Mouse (Mus musculus): ENCODE results near the gene Itpr1. TPM values are rescaled to one million over a fixed set of nuclear protein-coding genes. Genes with fewer than 3 reads are reported as not detected.
A peak's percentile ranks its signal among the peaks of the same experiment; 100 is the strongest.

The Itpr1 gene
- polyA plus RNA-seq, 1 experiment from 2014 or later: 15.7 TPM

- H3K27me3 ChIP-seq (ENCODE audit: insufficient read depth, low read length): no peaks in the 10 kb centered on the region
- no peak for ATAC-seq (ENCODE audit: insufficient read depth)
- no peak overlapping the region for H3K4me2 ChIP-seq
- no peak for DNase-seq
- peaks cover 10% of the 10 kb centered on the region; the same call in 1 of the 2 replicates for H3K4me1 ChIP-seq (ENCODE audit: insufficient read depth)
- no peak overlapping the region for H3K4me3 ChIP-seq (ENCODE audit: low read depth, low read length)
- TF ChIP-seq CTCF (IDR thresholded peaks at IDR 0.05; ENCODE audit: low read depth): no peak
- H3K27ac ChIP-seq (ENCODE audit: low read depth): no peak overlapping the region
- no peaks in the 10 kb centered on the region for H3K9me3 ChIP-seq (ENCODE audit: low read depth, low read length)
- no peak overlapping the region for H3K9ac ChIP-seq
- H3K36me3 ChIP-seq (ENCODE audit: insufficient read depth): no peaks in the 10 kb centered on the region
- WGBS: 74% methylated on average over 4 of the region's 4 CpGs
Measured at GRCm38 (mm10) chr6:108255880-108256279, 43.0 kb downstream of the Itpr1 start.

- TF ChIP-seq CTCF (IDR thresholded peaks at IDR 0.05; ENCODE audit: low read depth): no peak
- Histone ChIP-seq H3K9me3 (ENCODE audit: low read depth, low read length) (no peaks in the 10 kb centered on the region), H3K27ac (ENCODE audit: low read depth) (no peak overlapping the region), H3K27me3 (ENCODE audit: insufficient read depth, low read length) (no peaks in the 10 kb centered on the region), H3K4me2 (no peak overlapping the region), H3K4me3 (ENCODE audit: low read depth, low read length) (no peak overlapping the region), H3K9ac (no peak overlapping the region), H3K36me3 (ENCODE audit: insufficient read depth) (no peaks in the 10 kb centered on the region), H3K4me1 (ENCODE audit: insufficient read depth) (peaks cover 15% of the 10 kb centered on the region; the same call in 1 of the 2 replicates)
- WGBS: 81% methylated on average over 3 of the region's 3 CpGs
- DNase-seq: no peak
- no peak for ATAC-seq (ENCODE audit: insufficient read depth)
Measured at GRCm38 (mm10) chr6:108257225-108257624, 44.3 kb downstream of the Itpr1 start.

- Histone ChIP-seq H3K9me3 (ENCODE audit: low read depth, low read length) (no peaks in the 10 kb centered on the region), H3K4me3 (ENCODE audit: low read depth, low read length) (no peak overlapping the region), H3K27ac (ENCODE audit: low read depth) (0 out of 2 replicates have a peak overlapping the region, but pooled peaks have one; percentile 9), H3K36me3 (ENCODE audit: insufficient read depth) (no peaks in the 10 kb centered on the region), H3K27me3 (ENCODE audit: insufficient read depth, low read length) (no peaks in the 10 kb centered on the region), H3K4me2 (no peak overlapping the region), H3K9ac (no peak overlapping the region), H3K4me1 (ENCODE audit: insufficient read depth) (peaks cover 15% of the 10 kb centered on the region; the same call in 1 of the 2 replicates)
- 20% methylated on average over 2 of the region's 2 CpGs for WGBS
- DNase-seq (no peak), ATAC-seq (ENCODE audit: insufficient read depth) (no peak)
- no peak for TF ChIP-seq CTCF (IDR thresholded peaks at IDR 0.05; ENCODE audit: low read depth)
Measured at GRCm38 (mm10) chr6:108258631-108259030, 45.7 kb downstream of the Itpr1 start.

GRCm38 (mm10) chr6:108259671-108260070 is 46.8 kb downstream of the Itpr1 start:
- H3K27me3 ChIP-seq (ENCODE audit: insufficient read depth, low read length): no peaks in the 10 kb centered on the region
- no peak overlapping the region for H3K4me3 ChIP-seq (ENCODE audit: low read depth, low read length)
- DNase-seq (peak; percentile 36), ATAC-seq (ENCODE audit: insufficient read depth) (no peak)
- TF ChIP-seq CTCF (IDR thresholded peaks at IDR 0.05; ENCODE audit: low read depth): no peak
- no peak overlapping the region for H3K9ac ChIP-seq
- no peak overlapping the region; the same call in 1 of the 2 replicates for H3K27ac ChIP-seq (ENCODE audit: low read depth)
- 17% methylated on average over 2 of the region's 2 CpGs for WGBS
- no peak overlapping the region for H3K4me2 ChIP-seq
- no peaks in the 10 kb centered on the region for H3K9me3 ChIP-seq (ENCODE audit: low read depth, low read length)
- no peaks in the 10 kb centered on the region for H3K36me3 ChIP-seq (ENCODE audit: insufficient read depth)
- H3K4me1 ChIP-seq (ENCODE audit: insufficient read depth): peaks cover 13% of the 10 kb centered on the region; the same call in 1 of the 2 replicates

GRCm38 (mm10) chr6:108261506-108261905 is 48.6 kb downstream of the Itpr1 start:
- no peak for TF ChIP-seq CTCF (IDR thresholded peaks at IDR 0.05; ENCODE audit: low read depth)
- 73% methylated on average over 3 of the region's 3 CpGs for WGBS
- H3K36me3 ChIP-seq (ENCODE audit: insufficient read depth): no peaks in the 10 kb centered on the region
- H3K4me3 ChIP-seq (ENCODE audit: low read depth, low read length): no peak overlapping the region
- DNase-seq (no peak), ATAC-seq (ENCODE audit: insufficient read depth) (no peak)
- H3K9me3 ChIP-seq (ENCODE audit: low read depth, low read length): no peaks in the 10 kb centered on the region
- no peak overlapping the region for H3K4me2 ChIP-seq
- peaks cover 12% of the 10 kb centered on the region; the same call in 1 of the 2 replicates for H3K4me1 ChIP-seq (ENCODE audit: insufficient read depth)
- H3K27me3 ChIP-seq (ENCODE audit: insufficient read depth, low read length): no peaks in the 10 kb centered on the region
- no peak overlapping the region for H3K9ac ChIP-seq
- H3K27ac ChIP-seq (ENCODE audit: low read depth): no peak overlapping the region

DNA sequence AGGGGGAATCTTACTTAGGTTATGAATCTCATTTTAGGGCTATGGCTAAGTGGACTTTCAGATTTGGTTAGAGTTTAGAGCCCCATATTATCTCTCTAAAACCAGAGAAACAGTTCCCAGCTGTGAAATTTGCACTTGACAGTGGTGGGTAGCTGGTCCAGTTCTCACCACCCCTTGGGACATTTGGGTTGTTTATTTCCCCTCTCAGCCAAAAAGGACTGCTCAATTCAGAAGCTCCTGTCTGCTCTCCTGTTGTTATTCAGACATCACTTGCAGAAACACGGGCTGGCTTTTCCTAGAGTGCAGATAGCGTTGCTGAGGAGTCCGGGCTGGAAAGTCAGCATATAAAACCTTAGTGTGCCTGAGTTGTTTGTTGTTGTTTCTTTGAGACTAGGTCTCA is 51.3 kb downstream of the Itpr1 start:
- H3K4me1 ChIP-seq (ENCODE audit: insufficient read depth): peaks cover 8% of the 10 kb centered on the region; the same call in 1 of the 2 replicates
- no peak overlapping the region for H3K27ac ChIP-seq (ENCODE audit: low read depth)
- no peak for DNase-seq
- no peak overlapping the region for H3K4me3 ChIP-seq (ENCODE audit: low read depth, low read length)
- H3K9me3 ChIP-seq (ENCODE audit: low read depth, low read length): no peaks in the 10 kb centered on the region
- TF ChIP-seq CTCF (IDR thresholded peaks at IDR 0.05; ENCODE audit: low read depth): no peak
- H3K9ac ChIP-seq: no peak overlapping the region
- WGBS: 71% methylated on average over 3 of the region's 3 CpGs
- no peak for ATAC-seq (ENCODE audit: insufficient read depth)
- H3K36me3 ChIP-seq (ENCODE audit: insufficient read depth): no peaks in the 10 kb centered on the region
- no peak overlapping the region for H3K4me2 ChIP-seq
- H3K27me3 ChIP-seq (ENCODE audit: insufficient read depth, low read length): no peaks in the 10 kb centered on the region

- WGBS: 54% methylated on average over 7 of the region's 7 CpGs
Measured at GRCm38 (mm10) chr6:108273451-108273850, 60.6 kb downstream of the Itpr1 start.

More at GRCm38 (mm10) chr6:108273451-108273850, 60.6 kb downstream of the Itpr1 start:
- Histone ChIP-seq H3K9me3 (ENCODE audit: low read depth, low read length) (no peaks in the 10 kb centered on the region), H3K4me3 (ENCODE audit: low read depth, low read length) (no peak overlapping the region), H3K4me2 (no peak overlapping the region), H3K36me3 (ENCODE audit: insufficient read depth) (no peaks in the 10 kb centered on the region), H3K4me1 (ENCODE audit: insufficient read depth) (peaks cover 13% of the 10 kb centered on the region), H3K27me3 (ENCODE audit: insufficient read depth, low read length) (no peaks in the 10 kb centered on the region), H3K27ac (ENCODE audit: low read depth) (peak overlapping the region; percentile 34; the same call in 1 of the 2 replicates), H3K9ac (no peak overlapping the region)
- ATAC-seq (ENCODE audit: insufficient read depth): no peak
- no peak for DNase-seq
- no peak for TF ChIP-seq CTCF (IDR thresholded peaks at IDR 0.05; ENCODE audit: low read depth)
